Mouse (Mus musculus): ENCODE results near the gene Vmn1r151. TPM values are rescaled to one million over a fixed set of nuclear protein-coding genes. Genes with fewer than 3 reads are reported as not detected.
"Not testable (repeated sequence)": the region's sequence is repeated elsewhere in the genome, so short reads cannot be mapped to it uniquely, and the experiment has no call there.

Vmn1r151 gene
- total RNA-seq (2015), result not detected in 2 replicates
- total RNA-seq (2017), result not detected in 2 replicates

- ATAC-seq (replicated peaks; ENCODE audit: poor library complexity), result not testable (repeated sequence)
Observed at GRCm38 (mm10) chr7:22499578-22499977, at the start of gene Vmn1r151. TSS of gene Vmn1r151 (minus strand) at chr7:22499678.

- ATAC-seq (replicated peaks; ENCODE audit: poor library complexity), result not testable (repeated sequence)
Observed at GRCm38 (mm10) chr7:22534787-22535186, 35.3 kb upstream of the Vmn1r151 start, which contains the start of gene Gm8677. TSS of gene Gm8677 (minus strand) at chr7:22534887.

- ATAC-seq (replicated peaks; ENCODE audit: poor library complexity), result not testable (repeated sequence)
Observed at GRCm38 (mm10) chr7:22522667-22523066, 23.2 kb upstream of the Vmn1r151 start, which contains the start of gene Vmn1r152. TSS of gene Vmn1r152 (plus strand) at chr7:22522967.

- not testable (repeated sequence) for ATAC-seq (replicated peaks; ENCODE audit: poor library complexity)
Observed at GRCm38 (mm10) chr7:22463975-22464374, 35.5 kb downstream of the Vmn1r151 start, which contains the start of gene Gm10665. TSS of gene Gm10665 (minus strand) at chr7:22464075.

Other genes starting within 250 kb of the Vmn1r151 start
- not detected in 2 replicates for gene Gm4187, start 170.0 kb downstream of the Vmn1r151 start, total RNA-seq (2015)
- not detected in 2 replicates for gene Gm4187, start 170.0 kb downstream of the Vmn1r151 start, total RNA-seq (2017)
- not detected in 2 replicates for gene Gm8660, start 128.6 kb downstream of the Vmn1r151 start, total RNA-seq (2015)
- gene Gm8660, start 128.6 kb downstream of the Vmn1r151 start, total RNA-seq (2017), result not detected in 2 replicates
- not detected in 2 replicates for gene Vmn1r148, start 86.1 kb downstream of the Vmn1r151 start, total RNA-seq (2015)
- not detected in 2 replicates for gene Vmn1r148, start 86.1 kb downstream of the Vmn1r151 start, total RNA-seq (2017)
- gene Vmn1r149, start 61.4 kb downstream of the Vmn1r151 start, total RNA-seq (2015), result not detected in 2 replicates
- not detected in 2 replicates for gene Vmn1r149, start 61.4 kb downstream of the Vmn1r151 start, total RNA-seq (2017)
- gene Gm10665, start 35.6 kb downstream of the Vmn1r151 start, total RNA-seq (2015), result not detected in 2 replicates
- gene Gm10665, start 35.6 kb downstream of the Vmn1r151 start, total RNA-seq (2017), result not detected in 2 replicates
- not detected in 2 replicates for gene Vmn1r152, start 23.3 kb upstream of the Vmn1r151 start, total RNA-seq (2015)
- not detected in 2 replicates for gene Vmn1r152, start 23.3 kb upstream of the Vmn1r151 start, total RNA-seq (2017)
- not detected in 2 replicates for gene Gm8677, start 35.2 kb upstream of the Vmn1r151 start, total RNA-seq (2015)
- not detected in 2 replicates for gene Gm8677, start 35.2 kb upstream of the Vmn1r151 start, total RNA-seq (2017)
- gene Gm4201, start 65.7 kb upstream of the Vmn1r151 start, total RNA-seq (2015), result not detected in 2 replicates
- gene Gm4201, start 65.7 kb upstream of the Vmn1r151 start, total RNA-seq (2017), result not detected in 2 replicates
- gene Gm4565, start 88.4 kb upstream of the Vmn1r151 start, total RNA-seq (2015), result not detected in 2 replicates
- gene Gm4565, start 88.4 kb upstream of the Vmn1r151 start, total RNA-seq (2017), result not detected in 2 replicates
- gene Vmn1r155, start 158.3 kb upstream of the Vmn1r151 start, total RNA-seq (2015), result not detected in 2 replicates
- not detected in 2 replicates for gene Vmn1r155, start 158.3 kb upstream of the Vmn1r151 start, total RNA-seq (2017)
- gene Gm8693, start 192.6 kb upstream of the Vmn1r151 start, total RNA-seq (2015), result not detected in 2 replicates
- gene Gm8693, start 192.6 kb upstream of the Vmn1r151 start, total RNA-seq (2017), result not detected in 2 replicates
- not detected in 2 replicates for gene Gm4567, start 220.0 kb upstream of the Vmn1r151 start, total RNA-seq (2015)
- not detected in 2 replicates for gene Gm4567, start 220.0 kb upstream of the Vmn1r151 start, total RNA-seq (2017)